Mouse (Mus musculus) cortical plate, adult 2 months (tissue): ENCODE measurements around the gene Mindy2.

Experiments used
- CTCF ChIP-seq: fragments of 200-500 bp; IDR thresholded peaks from 2 replicates; pipeline ENCODE4 v1.5.1; 2011; ENCODE audit warnings: mild to moderate bottlenecking, control low read depth, low read length; ENCODE audit not compliant: insufficient read depth; ENCODE audit errors: extremely low read depth
- POLR2A ChIP-seq: fragments of 200-500 bp; IDR thresholded peaks from 2 replicates; pipeline ENCODE4 v1.6.1; 2011; ENCODE audit warnings: mild to moderate bottlenecking, low read length, control low read depth; ENCODE audit not compliant: insufficient read depth; ENCODE audit errors: extremely low read depth

DNA sequence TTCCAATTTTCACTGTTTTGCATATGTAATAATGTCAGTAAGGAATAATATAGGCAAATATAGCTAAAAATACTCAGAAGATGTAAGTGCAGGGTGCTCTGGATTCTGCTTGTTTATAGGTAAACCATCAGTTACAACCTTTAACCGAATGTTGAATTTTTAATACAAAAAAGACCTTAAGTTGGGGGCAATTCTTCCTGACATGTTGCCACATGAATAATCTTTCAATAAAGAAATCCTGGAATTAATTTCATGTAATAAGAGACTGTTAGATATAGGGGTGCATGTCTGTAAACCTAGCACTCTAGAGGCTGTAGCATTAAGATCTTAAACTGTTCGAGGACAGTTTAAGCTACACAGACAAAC lies 1.2 kb downstream of the Mindy2 start:
- TF ChIP-seq CTCF (no peak), POLR2A (no peak)
